14 mouse cellular contexts compared by ENCODE assay signal in the genomic region with DNA sequence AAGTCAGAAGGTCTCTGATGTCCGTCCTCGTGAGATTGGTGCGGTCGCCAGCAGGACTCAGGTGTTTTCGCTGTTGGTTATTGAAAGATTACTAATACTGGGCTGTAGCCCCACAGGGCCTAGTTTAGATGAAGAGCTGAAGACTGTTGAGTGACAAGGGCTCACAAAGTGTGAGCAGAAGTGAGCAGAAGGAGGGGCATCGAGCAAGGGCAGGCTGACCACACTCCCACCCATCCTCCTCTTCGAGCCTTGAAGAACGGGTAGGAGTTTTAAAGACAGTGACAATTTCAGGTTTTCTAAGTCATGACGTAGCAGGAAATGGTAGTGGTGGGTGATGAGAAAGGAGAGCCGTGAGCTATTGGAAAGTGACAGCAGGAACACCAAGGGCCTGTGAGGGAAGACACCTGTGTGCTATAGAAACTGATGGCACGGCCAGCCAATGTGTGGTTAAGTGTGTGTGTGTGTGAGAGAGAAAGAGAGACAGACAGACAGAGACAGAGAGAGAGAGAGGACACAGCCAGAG. TPM values are rescaled to one million over a fixed set of nuclear protein-coding genes. Genes with fewer than 3 reads are reported as not detected.
DNase-seq lines count a peak whose midpoint lies in the region; ATAC-seq lines count a peak whose summit lies in the region.
"Had no signal": no experiment of that assay in that cellular context is flagged by ENCODE, and none has a peak within 500 bp of the region (broad histone marks: within the 10 kb centered on the region; RNA-seq: fewer than 3 reads in every experiment).

No protein-coding gene starts in this region.

- H3K9ac ChIP-seq in heart, embryonic 11.5 days (ENCODE audit: low read depth, low read length), result no peak overlapping the region
- H3K9ac ChIP-seq in midbrain, embryonic 14.5 days (replicated peaks; ENCODE audit: low read length), result 0 out of 2 replicates have a peak overlapping the region, but pooled peaks have one; percentile 2
- no peak overlapping the region for H3K9ac ChIP-seq in midbrain, embryonic 13.5 days (replicated peaks)
- H3K9ac ChIP-seq in forebrain, embryonic 11.5 days (ENCODE audit: low read length), result no peak overlapping the region
- H3K9ac ChIP-seq: forebrain, embryonic 12.5 days had no signal

- WGBS in heart, embryonic 11.5 days (ENCODE audit: insufficient replicate concordance), result 47% methylated on average over 11 of the region's 11 CpGs
- 82% methylated on average over 11 of the region's 11 CpGs for WGBS in midbrain, embryonic 14.5 days
- 84% methylated on average over 11 of the region's 11 CpGs for WGBS in midbrain, embryonic 13.5 days
- WGBS in forebrain, embryonic 11.5 days, result 88% methylated on average over 11 of the region's 11 CpGs

- intact Hi-C loops in heart, postnatal 36 days (cut with DNase I), result no loop called here

- H3K4me1 ChIP-seq in heart, embryonic 11.5 days (ENCODE audit: control insufficient read depth, insufficient read depth, low read length), result peaks cover 54% of the 10 kb centered on the region
- peaks cover 25% of the 10 kb centered on the region; the same call in 1 of the 2 replicates for H3K4me1 ChIP-seq in midbrain, embryonic 14.5 days (ENCODE audit: control insufficient read depth, insufficient read depth, low read length)
- peaks cover 71% of the 10 kb centered on the region for H3K4me1 ChIP-seq in midbrain, embryonic 13.5 days (replicated peaks)
- H3K4me1 ChIP-seq in forebrain, embryonic 11.5 days (replicated peaks; ENCODE audit: control insufficient read depth, insufficient read depth, low read length), result peaks cover 10% of the 10 kb centered on the region; the same call in 1 of the 2 replicates

- ATAC-seq in heart, embryonic 11.5 days (replicated peaks; ENCODE audit: insufficient number of reproducible peaks, low FRiP score, low TSS enrichment), result no peak
- ATAC-seq in midbrain, embryonic 14.5 days (ENCODE audit: low FRiP score, low TSS enrichment), result no peak
- ATAC-seq in midbrain, embryonic 13.5 days, result no peak
- peak; percentile 45 for ATAC-seq in common myeloid progenitor, adult 5-6 weeks (replicated peaks; ENCODE audit: low read depth, poor library complexity, severe bottlenecking)
- ATAC-seq in monocyte, adult 5-6 weeks (replicated peaks; ENCODE audit: insufficient number of reproducible peaks, low FRiP score, low TSS enrichment, poor library complexity, severe bottlenecking), result peak; percentile 38
- ATAC-seq in forebrain, embryonic 11.5 days (replicated peaks; ENCODE audit: low FRiP score), result no peak

- no peak overlapping the region for H3K27ac ChIP-seq in heart, embryonic 11.5 days (ENCODE audit: low read depth, low read length)
- H3K27ac ChIP-seq in midbrain, embryonic 14.5 days (replicated peaks; ENCODE audit: low read depth, low read length), result no peak overlapping the region
- H3K27ac ChIP-seq in midbrain, embryonic 13.5 days, result no peak overlapping the region
- no peak overlapping the region for H3K27ac ChIP-seq in forebrain, embryonic 11.5 days (ENCODE audit: low read depth, low read length)
- H3K27ac ChIP-seq: forebrain, embryonic 12.5 days; gastrocnemius, adult 2 months; left cerebral cortex, adult 2 months had no signal

- no peaks in the 10 kb centered on the region for H3K36me3 ChIP-seq in heart, embryonic 11.5 days (ENCODE audit: control insufficient read depth, insufficient read depth, low read length)
- H3K36me3 ChIP-seq in midbrain, embryonic 14.5 days (ENCODE audit: control insufficient read depth, insufficient read depth, low read length), result no peaks in the 10 kb centered on the region
- H3K36me3 ChIP-seq in midbrain, embryonic 13.5 days, result no peaks in the 10 kb centered on the region
- no peaks in the 10 kb centered on the region for H3K36me3 ChIP-seq in forebrain, embryonic 11.5 days (ENCODE audit: control insufficient read depth, insufficient read depth, low read length)

- no peak for DNase-seq in heart, postnatal 36 days
- DNase-seq in midbrain, embryonic 14.5 days, result no peak
- no peak for DNase-seq in adrenal gland, postnatal 10 days
- no peak for DNase-seq in forebrain, embryonic 11.5 days (ENCODE audit: low spot score)
- DNase-seq: adrenal gland, postnatal 25 days; gastrocnemius, adult 2 months; kidney, postnatal 14 days; lung, postnatal 10 days had no signal

- H3K4me3 ChIP-seq in heart, embryonic 11.5 days (ENCODE audit: low read depth, low read length), result no peak overlapping the region
- H3K4me3 ChIP-seq in midbrain, embryonic 14.5 days (replicated peaks; ENCODE audit: low read depth, low read length), result no peak overlapping the region
- no peak overlapping the region for H3K4me3 ChIP-seq in midbrain, embryonic 13.5 days (replicated peaks)
- no peak overlapping the region for H3K4me3 ChIP-seq in forebrain, embryonic 11.5 days (ENCODE audit: low read depth, low read length)
- H3K4me3 ChIP-seq: forebrain, embryonic 12.5 days; gastrocnemius, adult 2 months; left cerebral cortex, adult 2 months had no signal

- H3K27me3 ChIP-seq in heart, embryonic 11.5 days (ENCODE audit: control insufficient read depth, insufficient read depth, low read length), result no peaks in the 10 kb centered on the region
- no peaks in the 10 kb centered on the region for H3K27me3 ChIP-seq in midbrain, embryonic 14.5 days (ENCODE audit: control insufficient read depth, insufficient read depth, low read length)
- H3K27me3 ChIP-seq in midbrain, embryonic 13.5 days, result no peaks in the 10 kb centered on the region
- H3K27me3 ChIP-seq in forebrain, embryonic 11.5 days (ENCODE audit: control insufficient read depth, insufficient read depth, low read length), result no peaks in the 10 kb centered on the region
- H3K27me3 ChIP-seq: forebrain, embryonic 12.5 days had no signal

- H3K9me3 ChIP-seq in heart, embryonic 11.5 days (replicated peaks; ENCODE audit: control insufficient read depth, low read length), result no peaks in the 10 kb centered on the region
- H3K9me3 ChIP-seq in midbrain, embryonic 14.5 days (ENCODE audit: control insufficient read depth, low read length), result no peaks in the 10 kb centered on the region
- H3K9me3 ChIP-seq in midbrain, embryonic 13.5 days, result no peaks in the 10 kb centered on the region
- H3K9me3 ChIP-seq in forebrain, embryonic 11.5 days (ENCODE audit: control insufficient read depth, low read length), result no peaks in the 10 kb centered on the region
- H3K9me3 ChIP-seq: forebrain, embryonic 12.5 days had no signal

- H3K4me2 ChIP-seq in heart, embryonic 11.5 days, result peak overlapping the region; percentile 3; the same call in 1 of the 2 replicates
- H3K4me2 ChIP-seq in midbrain, embryonic 14.5 days (ENCODE audit: low read length), result no peak overlapping the region
- no peak overlapping the region for H3K4me2 ChIP-seq in midbrain, embryonic 13.5 days (replicated peaks)
- no peak overlapping the region for H3K4me2 ChIP-seq in forebrain, embryonic 11.5 days (ENCODE audit: low read depth, low read length, severe bottlenecking)
- H3K4me2 ChIP-seq: forebrain, embryonic 12.5 days had no signal

RNA-seq across cellular contexts. Expression of a gene that starts 6.6 kb away (rescaled TPM):
- polyA plus RNA-seq in heart, embryonic 11.5 days (2014; fragmentation: Nextera tagmentation; extraction: Ambion mirVana), result 24.1 and 29.0 TPM in 2 replicates
- 10 to 100 TPM; 12.2 to 16.0 TPM for total RNA-seq in heart, postnatal 36 days (2021)
- 14.0 and 16.0 TPM in 2 replicates for polyA plus RNA-seq in midbrain, embryonic 14.5 days (2014; fragmentation: Nextera tagmentation; extraction: Ambion mirVana)
- polyA plus RNA-seq in midbrain, embryonic 13.5 days (2015; fragmentation: Nextera tagmentation; extraction: Ambion mirVana), result 11.1 and 11.8 TPM in 2 replicates
- total RNA-seq in common myeloid progenitor, adult 5-6 weeks (2017), result 48.8 and 55.9 TPM in 2 replicates
- total RNA-seq in monocyte, adult 5-6 weeks (2017), result 91.3 to 286 TPM (median 103 TPM) in 3 replicates
- 10 to 100 TPM; 19.7 to 20.1 TPM for total RNA-seq in adrenal gland, postnatal 10 days (2021)
- polyA plus RNA-seq in forebrain, embryonic 11.5 days (2014; fragmentation: Nextera tagmentation; extraction: Ambion mirVana), result 17.7 and 18.6 TPM in 2 replicates

RNA-seq across cellular contexts. Expression of a gene that starts 36.4 kb away (rescaled TPM):
- 76.4 and 85.5 TPM in 2 replicates for polyA plus RNA-seq in heart, embryonic 11.5 days (2014; fragmentation: Nextera tagmentation; extraction: Ambion mirVana)
- 10 to 100 TPM; 35.3 to 37.2 TPM for total RNA-seq in heart, postnatal 36 days (2021)
- polyA plus RNA-seq in midbrain, embryonic 14.5 days (2014; fragmentation: Nextera tagmentation; extraction: Ambion mirVana), result 78.3 and 79.9 TPM in 2 replicates
- polyA plus RNA-seq in midbrain, embryonic 13.5 days (2015; fragmentation: Nextera tagmentation; extraction: Ambion mirVana), result 79.1 and 82.7 TPM in 2 replicates
- total RNA-seq in common myeloid progenitor, adult 5-6 weeks (2017), result 75.8 and 88.7 TPM in 2 replicates
- total RNA-seq in monocyte, adult 5-6 weeks (2017), result 102 to 127 TPM (median 106 TPM) in 3 replicates
- total RNA-seq in adrenal gland, postnatal 10 days (2021), result 10 to 100 TPM; 65.2 to 79.5 TPM
- polyA plus RNA-seq in forebrain, embryonic 11.5 days (2014; fragmentation: Nextera tagmentation; extraction: Ambion mirVana), result 62.8 and 64.2 TPM in 2 replicates

RNA-seq across cellular contexts. Expression of a gene that starts 57.1 kb away (rescaled TPM):
- polyA plus RNA-seq in heart, embryonic 11.5 days (2014; fragmentation: Nextera tagmentation; extraction: Ambion mirVana), result 127 and 128 TPM in 2 replicates
- total RNA-seq in heart, postnatal 36 days (2021), result 10 to 100 TPM; 20.1 to 24.0 TPM
- polyA plus RNA-seq in midbrain, embryonic 14.5 days (2014; fragmentation: Nextera tagmentation; extraction: Ambion mirVana), result 144 and 154 TPM in 2 replicates
- polyA plus RNA-seq in midbrain, embryonic 13.5 days (2015; fragmentation: Nextera tagmentation; extraction: Ambion mirVana), result 159 and 165 TPM in 2 replicates
- 149 and 163 TPM in 2 replicates for total RNA-seq in common myeloid progenitor, adult 5-6 weeks (2017)
- 41.2 to 67.4 TPM (median 61.4 TPM) in 3 replicates for total RNA-seq in monocyte, adult 5-6 weeks (2017)
- total RNA-seq in adrenal gland, postnatal 10 days (2021), result 10 to 100 TPM; 38.6 to 43.8 TPM
- 229 and 250 TPM in 2 replicates for polyA plus RNA-seq in forebrain, embryonic 11.5 days (2014; fragmentation: Nextera tagmentation; extraction: Ambion mirVana)

Comparison
In these comparisons a context has a peak if more than half of its experiments do, and no peak if none do; other contexts are left out.
1. ATAC-seq: peak in common myeloid progenitor, adult 5-6 weeks (single experiment) and monocyte, adult 5-6 weeks (single experiment); none in heart, embryonic 11.5 days (single experiment), midbrain, embryonic 14.5 days (single experiment), midbrain, embryonic 13.5 days (single experiment) and forebrain, embryonic 11.5 days (single experiment).